Mouse (Mus musculus) embryo, embryonic 10 days (tissue): ENCODE results near the gene St6galnac3.

Experiments used
- DNase-seq: peaks from one replicate; pipeline ENCODE4 v3.0.0-alpha.2; 2015; ENCODE audit warnings: low spot score

The St6galnac3 gene

DNA sequence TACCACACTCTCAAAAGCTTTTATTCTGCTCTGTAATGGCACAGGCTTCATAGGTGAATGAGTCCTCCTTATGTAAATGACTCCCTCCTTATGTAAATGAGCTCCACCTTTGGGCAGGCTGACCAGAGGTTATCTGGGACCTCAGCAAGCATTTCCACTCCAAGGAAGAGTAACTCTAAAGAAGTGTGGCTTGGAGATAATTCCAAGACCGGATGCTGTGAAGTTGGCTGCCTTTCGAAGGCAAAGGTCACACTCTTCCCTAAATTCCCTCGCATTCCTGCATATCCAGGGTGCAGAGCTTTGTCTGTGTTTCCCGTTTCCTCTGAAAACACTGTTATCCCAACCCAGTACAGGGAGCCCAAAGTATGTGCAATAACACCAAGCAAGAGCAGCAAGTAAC is 142.9 kb downstream of the St6galnac3 start:
- DNase-seq, result no peak

DNA sequence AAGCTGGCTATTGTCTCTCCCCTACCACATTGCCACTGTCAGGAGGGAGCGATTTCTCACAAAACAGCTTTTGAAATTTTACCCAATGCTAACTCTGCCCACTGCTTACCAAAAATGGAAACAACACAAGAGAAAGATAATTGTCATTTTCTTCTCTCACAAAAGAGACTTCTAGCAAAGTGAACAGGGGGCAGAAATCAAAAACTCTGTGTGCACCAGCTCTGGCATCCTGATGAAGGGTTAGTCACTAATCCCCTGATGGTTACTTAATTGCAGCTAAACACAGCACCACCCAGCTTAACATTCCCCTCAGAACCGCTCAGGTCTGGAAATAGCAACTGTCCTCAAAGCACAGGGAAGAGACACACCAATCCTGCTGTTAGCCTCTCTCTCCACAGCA is 144.3 kb downstream of the St6galnac3 start:
- DNase-seq, result no peak

DNA sequence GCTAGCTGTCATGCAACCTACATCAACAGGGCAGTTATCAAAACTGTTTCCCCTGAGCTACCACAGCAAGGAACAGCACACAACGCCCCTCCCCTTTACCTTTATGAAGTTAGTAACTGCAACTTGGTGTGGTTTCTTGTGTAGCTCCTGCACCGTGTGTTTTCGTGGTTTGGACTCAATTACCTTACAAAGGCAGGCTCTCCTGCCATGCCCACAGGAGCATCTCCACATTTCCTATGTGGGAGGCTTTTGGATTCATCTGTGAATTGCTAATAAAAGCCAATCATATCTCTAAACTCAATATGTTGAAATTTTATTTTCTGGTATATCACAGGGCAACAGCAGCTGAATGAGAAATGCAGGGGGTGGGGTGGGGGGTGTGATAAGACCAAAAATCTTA is 144.8 kb downstream of the St6galnac3 start:
- no peak for DNase-seq

DNA sequence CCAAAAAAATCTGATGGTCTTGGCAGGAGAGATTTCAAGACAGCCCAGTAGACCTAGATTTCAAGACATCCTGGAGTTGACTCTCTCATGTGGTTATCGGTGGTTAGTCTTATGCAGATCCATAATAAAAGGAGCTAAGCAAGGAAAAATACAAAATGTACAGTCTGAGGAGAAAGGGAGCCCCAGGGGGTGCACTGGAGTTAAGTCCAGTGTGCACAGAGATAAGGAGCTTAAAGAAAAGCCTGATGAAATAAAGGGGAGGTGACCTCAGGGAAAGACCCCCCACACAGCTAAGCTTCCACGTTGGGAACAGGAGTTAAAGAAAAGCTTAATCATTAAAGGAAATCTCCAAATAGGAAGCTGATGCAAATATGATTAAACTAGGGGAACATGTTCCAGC is 147.7 kb downstream of the St6galnac3 start:
- DNase-seq, result no peak

DNA sequence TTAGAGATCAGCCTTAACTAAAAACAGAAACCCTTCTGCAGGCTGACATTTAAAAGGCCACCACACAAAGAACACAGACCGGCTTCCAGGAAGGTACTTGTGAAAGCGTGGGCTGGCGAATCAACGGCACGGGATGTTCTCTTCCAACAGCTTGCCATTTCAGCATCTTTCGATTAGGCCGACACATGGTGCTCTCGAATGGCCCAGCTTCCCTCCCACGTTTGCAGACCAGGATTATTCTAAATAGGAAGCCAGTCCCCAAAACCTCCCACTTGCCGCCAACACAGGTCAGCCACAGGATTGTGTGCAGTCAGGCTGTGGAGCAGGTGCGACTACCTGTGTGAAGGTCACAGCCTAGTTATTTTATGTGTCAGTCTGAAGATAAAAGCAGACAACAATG is 153.8 kb downstream of the St6galnac3 start:
- DNase-seq, result no peak

DNA sequence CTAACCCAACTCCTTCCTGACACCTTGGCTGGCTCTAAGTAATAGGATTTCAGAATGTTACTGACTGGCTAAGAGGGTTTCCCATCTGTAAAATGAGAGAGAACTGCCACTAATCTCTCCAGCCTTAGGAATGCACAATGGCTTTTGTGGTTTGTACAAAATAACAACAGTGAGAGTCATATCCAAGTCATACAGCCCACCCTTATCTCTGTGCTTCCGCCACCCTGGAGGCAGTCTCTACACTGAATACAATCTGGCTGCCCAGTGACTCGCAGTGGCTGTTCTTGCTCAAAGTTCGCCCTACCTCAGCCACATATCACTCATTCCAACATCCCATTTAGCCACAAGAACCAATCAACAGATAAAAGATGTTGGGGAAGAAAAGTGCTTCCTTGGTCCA is 156.2 kb downstream of the St6galnac3 start:
- DNase-seq, result no peak

DNA sequence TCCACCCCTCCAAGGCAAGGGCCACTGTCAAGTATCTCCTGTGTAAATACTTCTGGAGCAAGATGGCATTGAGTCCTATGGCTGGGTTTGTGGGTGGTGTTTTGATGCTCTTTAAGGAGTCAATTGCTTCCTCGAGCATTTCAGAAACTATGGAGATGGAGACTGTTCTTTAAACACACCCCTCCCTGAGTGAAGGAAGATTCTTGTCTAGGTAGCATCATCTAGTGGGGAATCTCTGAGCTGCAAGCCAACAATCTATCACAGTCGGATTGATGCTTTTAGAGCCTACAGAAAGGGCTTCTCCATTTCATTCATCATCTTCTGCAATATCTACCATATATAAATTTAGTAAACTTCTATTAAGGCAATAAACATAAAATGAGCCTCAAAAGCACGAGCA is 157.1 kb downstream of the St6galnac3 start:
- DNase-seq, result no peak

DNA sequence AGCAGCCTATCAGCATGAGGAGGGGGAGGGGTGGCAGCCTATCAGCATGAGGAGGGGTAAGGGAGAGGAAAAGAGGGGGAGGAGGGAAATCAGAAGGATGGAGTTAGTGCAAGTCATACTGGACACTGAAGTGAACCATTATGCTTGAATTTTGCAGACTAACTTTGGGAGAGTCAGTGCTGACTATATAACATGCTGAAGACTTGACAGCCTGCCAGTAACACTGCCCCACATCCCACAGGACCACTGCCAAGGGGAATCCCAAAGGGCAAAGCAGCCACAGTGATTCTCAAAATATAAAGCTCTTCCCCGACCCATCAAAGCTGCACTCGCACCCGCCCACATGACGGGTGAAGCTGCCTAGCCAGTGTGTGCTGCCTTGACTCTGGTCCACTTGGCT is 157.5 kb downstream of the St6galnac3 start:
- DNase-seq, result no peak

DNA sequence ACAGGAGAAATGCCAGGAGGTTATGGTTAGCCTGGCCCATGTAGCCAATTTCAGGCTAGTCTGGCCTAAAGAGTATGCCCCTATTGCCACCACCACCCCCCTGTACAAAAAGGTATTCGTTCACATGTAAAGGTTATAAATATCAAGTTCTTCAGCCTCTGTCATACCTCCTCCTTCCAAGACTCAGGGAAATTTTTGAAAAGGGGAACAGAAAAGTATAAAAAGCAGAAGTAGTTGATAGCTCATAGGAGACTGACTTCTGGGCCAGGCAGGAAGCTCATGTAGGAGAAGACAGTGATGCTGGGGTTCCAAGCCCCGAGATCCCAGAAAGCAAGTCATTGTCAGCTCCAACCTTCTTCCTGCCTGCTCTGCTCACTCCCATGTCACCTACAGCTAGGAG is 158.9 kb downstream of the St6galnac3 start:
- DNase-seq, result no peak

DNA sequence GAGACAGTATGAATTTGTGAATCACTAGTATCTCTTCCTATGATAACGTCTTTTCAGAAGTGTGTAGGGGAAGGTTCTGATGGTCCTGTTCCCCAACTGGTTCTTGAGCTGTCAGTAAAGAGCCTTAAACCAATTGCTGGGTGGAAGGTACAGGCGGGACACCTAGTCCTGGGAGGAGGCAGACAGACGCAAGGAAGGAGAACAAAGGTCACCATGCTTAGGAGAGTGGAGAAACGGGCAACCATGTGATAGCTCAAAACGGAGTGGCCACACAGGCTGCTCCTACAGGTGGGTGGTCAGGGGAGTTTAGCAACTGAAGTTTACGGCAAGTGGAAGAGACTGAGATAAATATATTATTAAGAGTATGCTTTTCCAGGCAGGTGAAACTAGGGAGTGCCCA is 164.1 kb downstream of the St6galnac3 start:
- DNase-seq, result no peak

DNA sequence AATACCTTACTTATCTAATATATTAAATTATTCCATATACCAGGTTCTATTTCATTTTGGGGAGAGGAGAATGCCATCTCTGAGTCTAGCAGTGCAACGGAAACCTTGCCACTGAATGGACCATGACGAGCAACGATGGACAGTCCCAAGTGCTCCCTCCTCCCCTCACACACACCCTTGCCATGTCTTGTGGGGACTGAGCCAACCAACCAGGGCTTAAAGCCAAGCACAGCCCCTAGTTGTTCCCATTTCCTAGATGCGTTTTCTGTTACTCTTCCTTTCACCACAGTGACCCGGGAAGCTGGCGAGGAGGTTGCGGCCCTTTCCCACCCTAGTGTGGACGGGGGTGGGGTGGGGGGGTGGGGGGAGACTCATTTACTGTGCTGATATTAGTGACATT is 165.4 kb downstream of the St6galnac3 start:
- no peak for DNase-seq

DNA sequence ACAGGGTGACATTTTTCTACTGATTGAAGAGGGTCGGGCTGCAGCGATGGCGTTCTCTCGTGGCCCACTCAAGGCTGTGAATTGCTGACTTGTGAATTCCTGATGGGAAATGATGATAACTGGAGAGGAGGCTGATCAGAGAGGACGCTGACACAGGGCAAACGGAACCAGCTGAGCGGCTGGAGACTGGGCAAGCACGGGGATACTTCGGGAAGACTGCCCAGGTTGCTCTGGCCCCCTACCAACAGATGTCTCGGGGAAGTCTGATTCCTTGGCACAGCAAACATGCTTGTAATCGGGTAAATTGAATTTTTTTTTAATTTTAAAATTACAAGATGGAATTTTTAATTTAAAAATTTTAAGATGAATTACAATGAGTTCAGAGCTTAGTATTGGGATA is 168.4 kb downstream of the St6galnac3 start:
- no peak for DNase-seq

DNA sequence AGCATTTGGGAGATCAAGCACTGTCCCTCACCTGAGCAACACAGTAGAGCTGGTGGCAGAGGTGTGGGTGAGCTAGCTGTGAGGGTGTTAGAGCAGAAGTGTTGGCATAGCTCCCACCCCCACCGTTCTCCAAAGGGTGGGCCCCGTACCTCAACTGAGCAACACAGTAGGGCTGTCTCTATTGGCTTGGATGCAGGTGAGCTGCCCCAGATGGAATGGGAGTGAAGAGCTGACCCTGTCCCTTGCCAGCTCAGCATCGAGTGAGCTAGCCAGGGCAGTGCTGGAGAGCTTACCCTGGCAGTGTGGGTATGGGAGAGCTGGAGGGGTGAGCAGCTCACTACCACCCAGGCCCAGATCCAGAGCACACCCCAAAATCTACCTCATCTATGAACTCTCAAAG is 171.3 kb downstream of the St6galnac3 start:
- no peak for DNase-seq

DNA sequence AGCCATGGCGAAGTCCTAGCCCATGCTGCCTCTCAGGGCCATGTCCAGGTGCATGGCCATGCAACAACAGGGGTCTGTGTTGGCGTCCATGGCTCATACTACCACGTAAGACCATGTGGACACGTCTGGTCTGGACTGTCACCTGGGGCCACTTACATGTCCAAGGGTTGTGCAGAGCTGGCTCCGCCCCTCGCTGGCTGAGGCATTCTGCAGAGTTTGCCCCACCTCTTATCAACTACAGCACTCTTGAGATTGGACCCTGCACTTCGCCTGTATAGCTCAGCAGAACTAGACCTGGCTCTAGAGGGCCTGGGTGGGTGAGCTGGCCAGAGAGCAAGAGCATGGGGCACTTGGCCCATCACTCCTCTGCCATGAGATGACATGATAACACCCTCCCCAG is 171.7 kb downstream of the St6galnac3 start:
- DNase-seq, result no peak

DNA sequence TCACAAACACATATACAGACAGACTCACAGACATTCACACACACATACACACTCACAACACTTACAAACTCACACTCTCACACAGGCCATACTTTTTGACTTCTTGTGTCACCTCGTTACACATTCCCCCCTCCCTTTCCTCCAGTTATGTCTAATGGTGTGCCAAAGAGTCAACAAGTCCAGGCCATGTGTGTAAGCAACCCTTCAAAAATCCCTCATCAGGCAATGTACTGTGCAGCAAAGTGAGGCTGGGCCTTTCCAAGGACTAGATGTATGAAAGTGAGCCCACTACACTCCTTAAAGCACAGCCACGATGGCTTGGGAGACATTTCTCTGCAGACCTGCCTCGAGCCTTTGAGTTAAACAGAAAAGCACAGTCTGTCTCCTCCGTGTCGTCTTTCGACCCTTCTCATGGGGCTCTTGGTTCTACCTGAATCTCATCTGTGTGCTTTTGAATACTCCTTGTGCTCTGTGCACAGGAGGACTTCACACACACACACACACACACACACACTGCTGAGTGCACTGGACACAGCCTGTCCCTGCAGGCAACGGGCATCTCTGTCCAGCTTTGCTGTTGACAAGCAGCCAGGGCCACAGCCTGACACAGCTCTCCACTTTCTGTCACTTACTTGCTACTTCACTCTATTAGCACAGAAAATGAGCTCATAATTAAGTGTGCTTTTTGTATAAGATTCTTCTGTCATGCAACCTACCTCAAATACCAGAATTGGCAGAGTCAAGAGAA is 177.9 kb downstream of the St6galnac3 start:
- no peak for DNase-seq

DNA sequence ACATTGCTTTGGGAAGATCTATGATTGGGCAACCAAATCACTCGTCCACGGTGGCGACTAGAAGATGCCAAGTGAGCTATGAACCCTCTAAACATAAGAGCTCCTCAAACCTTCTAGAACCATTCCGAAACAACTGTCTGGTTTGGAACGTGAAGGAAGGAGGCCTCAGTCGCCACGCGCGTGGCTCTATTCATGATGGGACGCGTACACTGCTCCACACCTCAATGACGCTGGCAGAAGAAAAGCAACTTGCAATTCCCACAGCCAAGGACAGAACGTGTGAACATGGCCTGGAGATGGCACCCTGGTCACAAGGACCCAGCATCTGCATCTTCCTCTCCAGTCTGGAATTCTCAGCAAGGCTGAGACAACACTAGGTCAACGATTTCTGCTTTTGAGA is 185.1 kb downstream of the St6galnac3 start:
- DNase-seq, result no peak

DNA sequence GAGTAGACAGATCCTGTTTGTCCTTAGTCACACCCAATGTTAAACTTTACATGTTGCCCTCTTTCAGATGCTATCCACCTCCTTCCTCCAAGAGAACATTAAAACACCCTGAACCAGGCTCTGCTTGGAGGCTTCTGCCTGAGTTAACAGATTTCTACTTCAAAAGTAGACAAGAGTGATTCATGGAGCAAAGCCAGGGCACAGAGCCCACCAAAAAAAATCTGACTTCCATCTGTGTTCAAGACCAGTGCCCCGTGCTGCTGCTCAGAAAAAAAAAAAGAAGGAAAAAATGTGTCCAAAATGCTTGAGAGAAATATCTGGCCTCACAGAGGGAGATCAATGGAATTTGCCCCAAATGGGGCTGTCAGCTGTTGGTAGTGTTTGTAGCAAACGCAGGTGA is 186.6 kb downstream of the St6galnac3 start:
- no peak for DNase-seq

DNA sequence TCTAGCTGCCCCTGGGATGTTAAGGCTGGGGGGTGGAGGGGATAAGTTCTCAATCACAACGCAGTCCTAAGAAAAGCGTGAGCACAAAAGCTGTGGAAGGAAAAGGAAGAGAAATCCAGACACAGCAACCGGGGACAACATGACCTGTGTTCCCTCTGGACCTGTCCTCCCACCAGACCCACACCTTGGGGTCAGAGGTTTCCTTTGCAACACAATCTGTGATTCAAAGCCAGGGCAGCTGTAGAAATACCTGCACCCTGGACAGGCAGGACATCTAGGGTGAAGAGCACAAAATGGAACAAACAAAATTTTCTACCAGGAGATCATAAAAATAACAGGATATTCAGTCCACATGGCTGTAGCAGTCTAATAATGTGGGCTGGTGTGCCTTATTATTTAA is 187.5 kb downstream of the St6galnac3 start:
- no peak for DNase-seq

DNA sequence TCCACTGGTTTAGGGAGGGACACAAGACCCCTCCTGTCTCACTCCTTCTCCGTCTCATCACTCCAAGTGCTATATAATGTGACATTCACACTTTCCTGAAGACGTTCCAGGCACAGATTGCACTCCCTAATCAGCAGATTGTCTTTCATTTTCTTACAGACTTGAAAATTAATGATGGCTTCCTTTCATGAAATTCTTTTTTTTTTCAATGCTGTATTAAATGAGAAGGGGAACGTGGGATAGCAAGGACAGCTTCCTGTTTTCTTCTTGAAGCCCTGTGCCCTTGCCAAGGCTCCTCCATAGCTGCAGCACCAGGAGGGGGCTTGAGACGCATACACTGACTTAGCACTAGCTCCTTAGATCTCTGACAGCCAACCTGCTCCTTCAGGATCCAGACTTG is 188.7 kb downstream of the St6galnac3 start:
- DNase-seq, result no peak

DNA sequence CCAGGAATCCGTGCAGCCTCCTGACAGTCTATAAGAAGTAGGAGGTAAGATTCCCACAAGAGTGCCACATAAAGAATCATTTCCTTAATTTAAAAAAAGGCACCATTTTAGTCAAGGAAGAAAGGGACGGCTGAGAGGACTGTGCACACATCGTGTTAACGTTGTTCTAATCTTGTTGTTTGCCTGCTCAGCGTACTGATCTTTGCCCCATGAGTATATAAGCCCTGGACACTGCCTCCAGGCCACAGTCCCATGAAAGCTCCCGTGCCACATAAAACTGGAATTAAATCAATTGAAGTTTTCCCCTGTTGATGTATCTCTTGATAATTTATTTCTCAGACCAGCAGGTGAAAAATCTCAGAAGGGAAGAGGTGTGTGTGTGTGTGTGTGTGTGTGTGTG is 195.8 kb downstream of the St6galnac3 start:
- DNase-seq, result no peak

DNA sequence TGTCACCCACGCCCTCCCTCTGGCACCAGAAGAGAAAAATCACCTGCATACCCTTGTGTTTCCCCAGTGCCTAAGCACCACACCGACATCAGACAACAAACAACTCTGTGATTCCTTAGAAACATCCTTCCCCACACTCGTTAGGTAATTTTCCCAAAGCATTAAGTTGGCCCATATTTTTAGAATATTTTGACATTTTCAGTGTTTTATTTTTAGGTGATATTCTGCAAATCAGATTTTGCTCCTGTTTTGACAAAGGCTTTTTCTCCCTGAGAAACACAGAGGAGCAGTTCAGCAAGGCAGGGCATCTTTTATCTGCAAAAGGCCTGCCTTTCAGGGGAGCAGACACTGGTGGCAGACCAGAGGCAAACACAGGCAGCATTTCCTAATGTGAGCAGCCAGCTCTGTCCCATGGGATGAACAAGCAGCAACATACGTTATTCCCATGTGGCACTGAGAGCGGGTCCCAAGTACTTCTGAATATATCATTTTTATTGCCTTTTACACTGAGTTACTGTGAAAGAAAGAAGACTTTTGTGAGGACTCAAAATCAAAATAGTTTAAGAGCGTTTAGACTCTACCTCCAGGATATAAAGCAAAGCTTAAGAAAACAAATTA is 199.7 kb downstream of the St6galnac3 start:
- DNase-seq, result no peak

DNA sequence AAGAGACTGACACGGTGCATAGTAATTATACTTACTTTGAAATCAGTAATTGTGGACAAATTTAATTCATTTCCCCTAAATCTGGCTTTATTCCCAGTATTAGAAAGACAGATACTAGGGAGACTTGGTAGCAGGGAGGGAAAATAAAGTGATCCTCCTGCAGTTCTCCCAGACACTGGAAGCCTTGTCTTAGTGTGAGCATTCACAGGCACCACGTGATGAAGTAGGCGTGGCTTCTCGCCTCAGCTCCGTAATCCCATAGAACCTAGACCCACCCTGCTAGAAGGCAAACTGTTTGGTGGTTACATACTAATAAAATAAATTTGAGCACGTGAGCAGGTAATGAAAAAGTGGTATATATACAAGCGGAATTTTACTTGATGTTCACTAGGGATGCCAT is 208.1 kb downstream of the St6galnac3 start:
- no peak for DNase-seq

DNA sequence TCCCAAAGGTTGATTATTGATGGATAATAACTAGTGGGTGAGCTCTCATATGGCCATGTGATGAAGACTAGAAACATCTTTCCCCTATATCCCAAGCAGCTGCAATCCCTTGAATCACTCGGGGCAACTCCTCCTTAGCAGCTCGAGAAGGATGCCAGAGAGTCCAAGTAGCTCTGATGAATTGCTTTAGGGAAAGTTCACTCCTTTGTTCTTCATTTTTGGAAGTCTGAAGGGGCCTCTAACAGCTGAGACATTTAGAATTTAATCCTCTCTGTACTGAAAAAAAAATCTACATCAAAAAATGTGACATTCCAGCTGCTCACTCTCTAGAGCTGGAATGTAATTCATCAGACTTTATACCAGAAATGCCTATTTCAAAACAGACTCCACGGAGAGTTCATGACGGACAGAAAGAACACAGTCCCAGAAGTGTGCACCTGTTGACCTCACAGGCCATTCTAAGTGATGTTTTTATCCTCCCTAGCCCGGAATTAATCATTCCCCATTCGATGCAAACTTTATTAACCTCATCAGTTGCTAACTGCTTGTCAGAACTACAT is 211.4 kb downstream of the St6galnac3 start:
- no peak for DNase-seq

DNA sequence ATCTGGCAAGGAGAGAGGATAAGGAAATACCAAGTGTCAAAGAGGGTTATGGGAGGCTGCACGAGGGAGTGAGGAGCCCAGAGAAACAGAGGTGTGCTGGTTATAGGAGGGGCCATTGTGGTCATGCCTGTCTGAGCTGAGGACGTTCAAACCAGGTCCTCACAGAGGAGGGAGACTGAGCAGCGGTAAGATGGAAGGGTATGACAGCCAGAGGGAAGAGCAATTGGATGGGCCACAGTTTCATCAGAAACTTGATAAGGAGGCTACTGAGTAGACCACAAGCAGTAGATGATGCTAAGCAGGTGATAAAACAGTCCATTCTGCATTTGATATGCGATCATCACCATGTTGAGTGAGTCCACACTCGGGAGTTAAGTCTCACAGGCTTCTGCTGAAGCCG is 212.4 kb downstream of the St6galnac3 start:
- DNase-seq, result no peak
